Mouse (Mus musculus): Measurements from ENCODE around the gene Myl4. TPM values are rescaled to one million over a fixed set of nuclear protein-coding genes. Genes with fewer than 3 reads are reported as not detected.
A peak's percentile ranks its signal among the peaks of the same experiment; 100 is the strongest.
"Not testable (repeated sequence)": the region's sequence is repeated elsewhere in the genome, so short reads cannot be mapped to it uniquely, and the experiment has no call there.

The Myl4 gene
- polyA plus RNA-seq (2015; fragmentation: Nextera tagmentation; extraction: Ambion mirVana): 1.2 and 2.8 TPM in 2 replicates

GRCm38 (mm10) chr11:104550406-104550974 lies at the start of gene Myl4, which contains the start of gene Cdc27:
Myl4 (plus strand) TSS chr11:104550663.
Cdc27 (minus strand) TSS chr11:104550620.
- 0 out of 2 replicates have a peak, but pooled peaks cover 4% of the 10 kb centered on the region for H3K36me3 ChIP-seq (ENCODE audit: poor library complexity, severe bottlenecking)
- H3K27ac ChIP-seq: peak within 1 kb of the TSS; percentile 83
- no peaks in the 10 kb centered on the region for H3K27me3 ChIP-seq
- H3K9me3 ChIP-seq (replicated peaks): no peaks in the 10 kb centered on the region
- peak; percentile 98 for ATAC-seq
- H3K4me3 ChIP-seq: peak within 1 kb of the TSS; percentile 89
- peak within 1 kb of the TSS; percentile 99 for H3K9ac ChIP-seq
- peaks cover 28% of the 10 kb centered on the region for H3K4me1 ChIP-seq
- H3K4me2 ChIP-seq: peak within 1 kb of the TSS; percentile 75
- WGBS: 1% methylated on average over 35 of the region's 35 CpGs

GRCm38 (mm10) chr11:104508455-104508854 lies 42.0 kb upstream of the Myl4 start:
- no peak overlapping the region for H3K4me3 ChIP-seq
- no peak for ATAC-seq
- H3K36me3 ChIP-seq (ENCODE audit: poor library complexity, severe bottlenecking): peaks cover 84% of the 10 kb centered on the region
- no peak overlapping the region for H3K4me2 ChIP-seq
- H3K4me1 ChIP-seq: no peaks in the 10 kb centered on the region
- H3K27ac ChIP-seq: no peak overlapping the region
- 85% methylated on average over 4 of the region's 4 CpGs for WGBS
- H3K9ac ChIP-seq: no peak overlapping the region
- no peaks in the 10 kb centered on the region for H3K27me3 ChIP-seq
- no peaks in the 10 kb centered on the region for H3K9me3 ChIP-seq (replicated peaks)

DNA sequence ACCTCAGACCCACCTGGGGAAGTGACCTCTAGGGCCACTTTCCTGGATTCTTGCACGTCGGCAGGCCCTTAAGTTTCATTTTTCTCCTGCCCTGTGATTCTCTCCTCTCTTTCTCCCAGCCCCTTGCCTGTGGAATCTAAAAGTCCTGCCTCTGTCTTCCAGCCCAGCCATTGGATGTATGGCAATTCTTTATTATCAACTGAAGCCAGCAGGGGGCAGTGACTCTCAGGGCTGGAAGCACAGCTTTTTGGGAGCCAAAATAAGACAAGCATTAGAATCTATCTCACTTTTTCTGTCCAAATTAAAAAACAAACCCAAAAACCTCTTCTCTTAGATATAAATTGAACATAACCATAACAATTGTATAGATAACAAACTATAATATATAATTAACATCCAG lies 39.9 kb upstream of the Myl4 start:
- Histone ChIP-seq H3K27me3 (no peaks in the 10 kb centered on the region), H3K27ac (no peak overlapping the region), H3K36me3 (ENCODE audit: poor library complexity, severe bottlenecking) (peaks cover 88% of the 10 kb centered on the region), H3K9me3 (replicated peaks) (no peaks in the 10 kb centered on the region), H3K4me2 (no peak overlapping the region), H3K9ac (no peak overlapping the region), H3K4me3 (no peak overlapping the region), H3K4me1 (no peaks in the 10 kb centered on the region)
- 96% methylated on average over 2 of the region's 2 CpGs for WGBS
- ATAC-seq: no peak

- Histone ChIP-seq H3K36me3 (ENCODE audit: poor library complexity, severe bottlenecking) (peaks cover 88% of the 10 kb centered on the region), H3K27ac (no peak overlapping the region), H3K4me1 (no peaks in the 10 kb centered on the region), H3K9me3 (replicated peaks) (no peaks in the 10 kb centered on the region), H3K27me3 (no peaks in the 10 kb centered on the region), H3K9ac (no peak overlapping the region), H3K4me3 (no peak overlapping the region), H3K4me2 (no peak overlapping the region)
- WGBS: 92% methylated on average over 4 of the region's 4 CpGs
- ATAC-seq: no peak
Observed at GRCm38 (mm10) chr11:104512436-104512835, 38.0 kb upstream of the Myl4 start.

GRCm38 (mm10) chr11:104525935-104526334 lies 24.5 kb upstream of the Myl4 start:
- Histone ChIP-seq H3K27me3 (no peaks in the 10 kb centered on the region), H3K9me3 (replicated peaks) (no peaks in the 10 kb centered on the region), H3K4me1 (no peaks in the 10 kb centered on the region), H3K9ac (no peak overlapping the region), H3K4me3 (no peak overlapping the region), H3K36me3 (ENCODE audit: poor library complexity, severe bottlenecking) (peaks cover 76% of the 10 kb centered on the region), H3K27ac (no peak overlapping the region), H3K4me2 (no peak overlapping the region)
- ATAC-seq: no peak
- WGBS: 94% methylated on average over 6 of the region's 6 CpGs

GRCm38 (mm10) chr11:104536843-104537242 lies 13.6 kb upstream of the Myl4 start:
- Histone ChIP-seq H3K4me2 (no peak overlapping the region), H3K4me3 (no peak overlapping the region), H3K27me3 (no peaks in the 10 kb centered on the region), H3K4me1 (no peaks in the 10 kb centered on the region), H3K36me3 (ENCODE audit: poor library complexity, severe bottlenecking) (peaks cover 36% of the 10 kb centered on the region), H3K9ac (no peak overlapping the region), H3K9me3 (replicated peaks) (no peaks in the 10 kb centered on the region), H3K27ac (no peak overlapping the region)
- no peak for ATAC-seq
- WGBS: 96% methylated on average over 2 of the region's 2 CpGs

GRCm38 (mm10) chr11:104537945-104538555 lies 12.4 kb upstream of the Myl4 start:
- ATAC-seq: no peak
- H3K9me3 ChIP-seq (replicated peaks): no peaks in the 10 kb centered on the region
- H3K36me3 ChIP-seq (ENCODE audit: poor library complexity, severe bottlenecking): peaks cover 26% of the 10 kb centered on the region
- no peak overlapping the region for H3K4me3 ChIP-seq
- H3K27me3 ChIP-seq: no peaks in the 10 kb centered on the region
- H3K27ac ChIP-seq: no peak overlapping the region
- H3K4me1 ChIP-seq: no peaks in the 10 kb centered on the region
- no peak overlapping the region for H3K9ac ChIP-seq
- no peak overlapping the region for H3K4me2 ChIP-seq
- WGBS: 94% methylated on average over 2 of the region's 2 CpGs

DNA sequence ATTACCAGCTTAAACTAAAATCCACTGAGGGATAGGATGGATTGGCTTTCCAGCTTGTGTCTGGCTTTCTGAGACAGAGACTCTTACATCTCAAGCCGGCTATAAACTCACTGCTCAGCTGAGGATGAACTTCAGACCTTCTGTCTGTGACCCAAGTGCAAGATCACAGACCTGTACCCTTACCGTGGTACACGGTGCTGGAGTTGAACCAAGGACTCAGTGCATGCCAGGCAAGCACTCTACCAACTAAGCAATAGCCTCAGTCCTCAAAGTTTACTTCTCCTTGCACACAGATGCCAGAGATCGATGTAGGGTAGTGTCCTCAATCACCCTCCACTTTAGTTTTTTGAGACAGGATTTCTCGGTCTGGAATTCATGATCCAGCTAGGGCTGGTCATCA lies 10.7 kb upstream of the Myl4 start:
- 96% methylated on average over 5 of the region's 5 CpGs for WGBS
- H3K4me1 ChIP-seq: no peaks in the 10 kb centered on the region
- no peak overlapping the region for H3K4me3 ChIP-seq
- H3K36me3 ChIP-seq (ENCODE audit: poor library complexity, severe bottlenecking): peaks cover 16% of the 10 kb centered on the region
- H3K4me2 ChIP-seq: no peak overlapping the region
- no peak overlapping the region for H3K27ac ChIP-seq
- ATAC-seq: no peak
- H3K9ac ChIP-seq: no peak overlapping the region
- no peaks in the 10 kb centered on the region for H3K27me3 ChIP-seq
- H3K9me3 ChIP-seq (replicated peaks): no peaks in the 10 kb centered on the region

GRCm38 (mm10) chr11:104543337-104543736 lies 7.1 kb upstream of the Myl4 start:
- H3K4me2 ChIP-seq; H3K9ac ChIP-seq; H3K4me3 ChIP-seq; H3K27ac ChIP-seq; H3K9me3 ChIP-seq (replicated peaks); H3K27me3 ChIP-seq; ATAC-seq: not testable (repeated sequence)
- WGBS: 95% methylated on average over 2 of the region's 2 CpGs
- H3K4me1 ChIP-seq: peaks cover 19% of the 10 kb centered on the region
- H3K36me3 ChIP-seq (ENCODE audit: poor library complexity, severe bottlenecking): peaks cover 27% of the 10 kb centered on the region

GRCm38 (mm10) chr11:104544507-104544906 lies 6.0 kb upstream of the Myl4 start:
- Histone ChIP-seq H3K27me3 (no peaks in the 10 kb centered on the region), H3K36me3 (ENCODE audit: poor library complexity, severe bottlenecking) (peaks cover 27% of the 10 kb centered on the region), H3K27ac (no peak overlapping the region), H3K4me1 (peaks cover 31% of the 10 kb centered on the region), H3K4me2 (no peak overlapping the region), H3K9me3 (replicated peaks) (no peaks in the 10 kb centered on the region), H3K4me3 (no peak overlapping the region), H3K9ac (no peak overlapping the region)
- ATAC-seq: no peak
- 90% methylated on average over 2 of the region's 2 CpGs for WGBS

DNA sequence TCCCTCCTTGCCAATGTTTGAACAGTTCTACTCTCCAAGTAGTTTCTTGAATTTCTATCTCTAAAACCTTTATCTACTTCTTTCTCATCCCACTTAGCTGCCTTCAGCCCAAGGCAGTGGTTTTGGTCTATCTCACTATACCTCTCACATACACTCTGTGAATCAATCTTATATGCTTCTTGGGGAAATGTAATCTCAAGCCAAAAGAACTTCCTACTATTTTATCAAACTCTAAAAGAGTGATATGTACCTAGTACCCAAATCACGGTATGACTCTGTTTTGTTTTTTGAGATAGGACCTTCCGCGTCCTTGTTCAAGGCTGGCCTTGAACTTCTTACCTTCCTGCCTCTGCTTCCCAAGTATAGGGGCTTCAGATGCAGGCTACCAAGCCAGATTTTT lies 3.0 kb upstream of the Myl4 start:
- H3K27ac ChIP-seq: no peak overlapping the region
- H3K4me2 ChIP-seq: no peak overlapping the region
- H3K4me1 ChIP-seq: peaks cover 31% of the 10 kb centered on the region
- H3K9ac ChIP-seq: 0 out of 2 replicates have a peak overlapping the region, but pooled peaks have one; percentile 5
- H3K4me3 ChIP-seq: no peak overlapping the region
- ATAC-seq: no peak
- H3K36me3 ChIP-seq (ENCODE audit: poor library complexity, severe bottlenecking): peaks cover 20% of the 10 kb centered on the region
- H3K27me3 ChIP-seq: no peaks in the 10 kb centered on the region
- no peaks in the 10 kb centered on the region for H3K9me3 ChIP-seq (replicated peaks)
- WGBS: 97% methylated on average over 3 of the region's 3 CpGs

- under 1% methylated on average over 53 of the region's 53 CpGs for WGBS
- peak overlapping the region; percentile 75 for H3K4me2 ChIP-seq
- peaks cover 12% of the 10 kb centered on the region for H3K36me3 ChIP-seq (ENCODE audit: poor library complexity, severe bottlenecking)
- H3K9ac ChIP-seq: peak overlapping the region; percentile 99
- peak overlapping the region; percentile 83 for H3K27ac ChIP-seq
- H3K4me3 ChIP-seq: peak overlapping the region; percentile 89
- ATAC-seq: peak; percentile 52; the same call in 1 of the 2 replicates
- peaks cover 31% of the 10 kb centered on the region for H3K4me1 ChIP-seq
- H3K9me3 ChIP-seq (replicated peaks): no peaks in the 10 kb centered on the region
- no peaks in the 10 kb centered on the region for H3K27me3 ChIP-seq
Observed at GRCm38 (mm10) chr11:104549438-104550405, 741 bp upstream of the Myl4 start.
